ENCODE assay signal across 19 mouse cellular contexts in the genomic region with DNA sequence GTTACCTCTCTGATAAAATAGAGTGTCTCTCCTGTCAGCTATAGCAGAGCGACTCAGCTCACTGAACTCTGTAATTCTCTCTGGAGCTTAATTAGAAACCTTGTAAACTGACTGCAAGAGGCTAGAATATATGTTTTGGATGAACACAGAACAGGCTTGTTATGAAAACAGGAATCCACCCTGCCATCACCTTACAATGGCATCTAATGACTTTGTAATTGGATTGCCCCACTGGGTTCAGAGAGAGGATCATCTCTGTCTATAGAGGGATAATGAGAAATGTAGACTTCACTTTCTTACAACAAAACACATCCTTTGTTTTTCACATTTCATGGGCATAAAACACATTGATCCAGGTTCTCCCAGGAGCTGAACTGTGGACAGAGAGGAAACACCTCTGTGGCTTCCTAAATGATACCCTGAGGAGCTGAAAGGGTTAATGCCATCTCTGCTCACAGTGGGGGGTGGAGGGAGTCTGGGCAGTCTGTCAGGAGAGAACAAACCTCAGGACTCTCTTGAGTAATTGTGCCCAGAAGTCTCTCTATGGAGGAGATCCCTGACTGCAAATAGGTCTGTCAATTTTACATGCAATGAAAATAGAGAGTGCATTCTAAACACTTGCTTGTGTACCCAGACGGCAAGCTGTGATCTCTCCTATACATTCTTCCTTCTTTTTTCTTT.
A peak's percentile ranks its signal among the peaks of the same experiment; 100 is the strongest.
DNase-seq lines count a peak whose midpoint lies in the region; ATAC-seq lines count a peak whose summit lies in the region.
"Had no signal": no experiment of that assay in that cellular context is flagged by ENCODE, and none has a peak within 500 bp of the region (broad histone marks: within the 10 kb centered on the region; RNA-seq: fewer than 3 reads in every experiment).

No protein-coding gene starts in this region.

- no peaks in the 10 kb centered on the region for H3K36me3 ChIP-seq in midbrain, embryonic 11.5 days (ENCODE audit: control insufficient read depth, insufficient read depth, low read length)
- H3K36me3 ChIP-seq in midbrain, embryonic 15.5 days (replicated peaks): no peaks in the 10 kb centered on the region
- H3K36me3 ChIP-seq: liver, embryonic 13.5 days had no signal

- H3K9me3 ChIP-seq in midbrain, embryonic 11.5 days (ENCODE audit: control insufficient read depth, low read length): no peaks in the 10 kb centered on the region
- no peaks in the 10 kb centered on the region for H3K9me3 ChIP-seq in midbrain, embryonic 15.5 days
- H3K9me3 ChIP-seq: forebrain, embryonic 13.5 days; liver, embryonic 13.5 days had no signal

- DNase-seq in cerebellum, postnatal 14 days: peak; percentile 28 to 53
- no peak for DNase-seq in cerebellum, postnatal 36 days
- DNase-seq in midbrain, embryonic 11.5 days (ENCODE audit: low spot score, missing footprints): peak; percentile 84
- peak; percentile 49 for DNase-seq in embryo, embryonic 9.5 days (ENCODE audit: extremely low spot score)
- peak; percentile 37 for DNase-seq in mesoderm, embryonic 11.5 days (ENCODE audit: low read depth, low spot score)
- no peak for DNase-seq in ovary, adult 18-20 months (ENCODE audit: low spot score)
- DNase-seq in thymus, adult 18-20 months: no peak
- DNase-seq: cerebellum, postnatal 25 days; heart, postnatal 14 days; kidney, adult 9 months; layer of hippocampus, postnatal 36 days; liver, embryonic 13.5 days; right cerebral cortex, postnatal 4 days; thymus, postnatal 4 days had no signal

- no peak overlapping the region for H3K4me3 ChIP-seq in midbrain, embryonic 11.5 days (ENCODE audit: low read depth, low read length)
- no peak overlapping the region for H3K4me3 ChIP-seq in midbrain, embryonic 15.5 days
- H3K4me3 ChIP-seq: forebrain, embryonic 13.5 days; liver, embryonic 13.5 days had no signal

- H3K4me1 ChIP-seq in midbrain, embryonic 11.5 days (ENCODE audit: control insufficient read depth, insufficient read depth, low read length): 0 out of 2 replicates have a peak, but pooled peaks cover 4% of the 10 kb centered on the region
- peaks cover 7% of the 10 kb centered on the region; the same call in 1 of the 2 replicates for H3K4me1 ChIP-seq in midbrain, embryonic 15.5 days
- H3K4me1 ChIP-seq: liver, embryonic 13.5 days had no signal

- ATAC-seq in midbrain, embryonic 11.5 days (ENCODE audit: low FRiP score): peak; percentile 35; the same call in 1 of the 2 replicates
- ATAC-seq in midbrain, embryonic 15.5 days (replicated peaks): no peak
- ATAC-seq: forebrain, embryonic 13.5 days; inflammation-experienced regulatory T-cells, adult 6 months; lung, postnatal 0 days had no signal

- no peak overlapping the region for H3K9ac ChIP-seq in midbrain, embryonic 11.5 days (ENCODE audit: low read length)
- no peak overlapping the region for H3K9ac ChIP-seq in midbrain, embryonic 15.5 days
- H3K9ac ChIP-seq: forebrain, embryonic 13.5 days; liver, embryonic 13.5 days had no signal

- H3K27me3 ChIP-seq in midbrain, embryonic 11.5 days (ENCODE audit: control insufficient read depth, insufficient read depth, low read length): no peaks in the 10 kb centered on the region
- H3K27me3 ChIP-seq in midbrain, embryonic 15.5 days (replicated peaks): no peaks in the 10 kb centered on the region
- H3K27me3 ChIP-seq: forebrain, embryonic 13.5 days; liver, embryonic 13.5 days had no signal

- no peak overlapping the region for H3K4me2 ChIP-seq in midbrain, embryonic 11.5 days
- H3K4me2 ChIP-seq in midbrain, embryonic 15.5 days: no peak overlapping the region
- H3K4me2 ChIP-seq: forebrain, embryonic 13.5 days; heart, embryonic 11.5 days; liver, embryonic 13.5 days had no signal

- H3K27ac ChIP-seq in midbrain, embryonic 11.5 days (ENCODE audit: low read depth, low read length): no peak overlapping the region
- no peak overlapping the region for H3K27ac ChIP-seq in midbrain, embryonic 15.5 days
- H3K27ac ChIP-seq: forebrain, embryonic 13.5 days; liver, embryonic 13.5 days had no signal

- WGBS in midbrain, embryonic 11.5 days: 23% methylated on average over 2 of the region's 2 CpGs
- 17% methylated on average over 2 of the region's 2 CpGs for WGBS in midbrain, embryonic 15.5 days

Comparison
In these comparisons a context has a peak if more than half of its experiments do, and no peak if none do; other contexts are left out.
1. DNase-seq: peak in cerebellum, postnatal 14 days (2 of 2), midbrain, embryonic 11.5 days (single experiment), embryo, embryonic 9.5 days (single experiment) and mesoderm, embryonic 11.5 days (single experiment); none in cerebellum, postnatal 36 days (0 of 2), ovary, adult 18-20 months (single experiment) and thymus, adult 18-20 months (0 of 2).